Mouse (Mus musculus) CH12.LX (cell line): ENCODE measurements around the gene Cmc2.

Experiments
- CTCF ChIP-seq, 2 experiments: IDR thresholded peaks in 1 of 2; conservative IDR thresholded peaks in 1 of 2; 2 replicates each; pipeline ENCODE4 v1.5.1; 2011 to 2012; ENCODE audit warnings: low read depth in 2 of 2, low read length in 2 of 2, improper control_type of control experiment in 1 of 2, inconsistent platforms in 1 of 2, mild to moderate bottlenecking in 1 of 2, moderate library complexity in 1 of 2
- E2F4 ChIP-seq: IDR thresholded peaks from 2 replicates; pipeline ENCODE4 v1.6.1; 2011; ENCODE audit warnings: low read depth, low read length, improper control_type of control experiment; ENCODE audit not compliant: insufficient replicate concordance
- GABPA ChIP-seq: IDR thresholded peaks from 2 replicates; pipeline ENCODE4 v1.6.1; 2012; ENCODE audit warnings: low read depth, low read length, improper control_type of control experiment, inconsistent platforms; ENCODE audit not compliant: insufficient replicate concordance
- KAT2A ChIP-seq: IDR thresholded peaks from 2 replicates; pipeline ENCODE4 v1.6.1; 2012; ENCODE audit warnings: low read length, improper control_type of control experiment, inconsistent platforms; ENCODE audit not compliant: insufficient replicate concordance
- MAFK ChIP-seq: IDR thresholded peaks from 2 replicates; pipeline ENCODE4 v1.6.1; 2011; ENCODE audit warnings: low read length, improper control_type of control experiment; ENCODE audit not compliant: insufficient replicate concordance
- MAX ChIP-seq: IDR thresholded peaks from 2 replicates; pipeline ENCODE4 v1.6.1; 2011; ENCODE audit warnings: low read length, improper control_type of control experiment
- MYC ChIP-seq: IDR thresholded peaks from 2 replicates; pipeline ENCODE4 v1.6.1; 2011; ENCODE audit warnings: low read depth, mild to moderate bottlenecking, improper control_type of control experiment, low read length
- POLR2A ChIP-seq: IDR thresholded peaks from 2 replicates; pipeline ENCODE4 v1.6.1; 2011; ENCODE audit warnings: low read depth, mild to moderate bottlenecking, improper control_type of control experiment, low read length
- RAD21 ChIP-seq: IDR thresholded peaks from 2 replicates; pipeline ENCODE4 v1.6.1; 2011; ENCODE audit warnings: low read depth, mild to moderate bottlenecking, low read length, improper control_type of control experiment, moderate library complexity
- USF1 ChIP-seq: IDR thresholded peaks from 2 replicates; pipeline ENCODE4 v1.6.1; 2014; ENCODE audit warnings: low read depth, mild to moderate bottlenecking, inconsistent platforms, low read length, improper control_type of control experiment
- USF2 ChIP-seq: conservative IDR thresholded peaks from 2 replicates; pipeline ENCODE4 v1.6.1; 2011; ENCODE audit warnings: low read depth, low read length, improper control_type of control experiment

- TF ChIP-seq CTCF (conservative IDR thresholded peaks at IDR 0.05 in 1 of 2, IDR thresholded peaks at IDR 0.05 in 1 of 2; ENCODE audit: low read depth in 2 of 2, low read length in 2 of 2), result no peak
- TF ChIP-seq RAD21, result no peak
- TF ChIP-seq KAT2A, result no peak
- no peak for TF ChIP-seq POLR2A
- no peak for TF ChIP-seq GABPA
- TF ChIP-seq MAFK, result no peak
- TF ChIP-seq MAX, result peak; percentile 69
- TF ChIP-seq USF1, result peak; percentile 75
- TF ChIP-seq MYC, result no peak
- no peak for TF ChIP-seq E2F4
- peak; percentile 66; the same call in 1 of the 2 replicates for TF ChIP-seq USF2
Measured at GRCm38 (mm10) chr8:116945169-116945910, 24.1 kb upstream of the Cmc2 start.
